Mouse (Mus musculus): Measurements from ENCODE around the gene Lbh. TPM values are rescaled to one million over a fixed set of nuclear protein-coding genes. Genes with fewer than 3 reads are reported as not detected.

The Lbh gene
- total RNA-seq, 2 experiments from 2014 or later: 54.3 to 54.9 TPM

GRCm38 (mm10) chr17:72936336-72936735 is 18.2 kb downstream of the Lbh start:
- no peak for DNase-seq
- intact Hi-C loops (cut with DNase I): no loop called here

GRCm38 (mm10) chr17:72937204-72937603 is 19.1 kb downstream of the Lbh start:
- no peak for DNase-seq
- intact Hi-C loops (cut with DNase I): no loop called here

GRCm38 (mm10) chr17:72938026-72938795 is 20.1 kb downstream of the Lbh start:
- no peak for DNase-seq
- intact Hi-C loops (cut with DNase I): no loop called here

- intact Hi-C loops (cut with DNase I): no loop called here
- DNase-seq: no peak
Observed at GRCm38 (mm10) chr17:72938871-72939568, 20.9 kb downstream of the Lbh start.

GRCm38 (mm10) chr17:72939569-72939899 is 21.4 kb downstream of the Lbh start:
- intact Hi-C loops (cut with DNase I): no loop called here
- DNase-seq: no peak

- intact Hi-C loops (cut with DNase I): no loop called here
- no peak for DNase-seq
Observed at GRCm38 (mm10) chr17:72944368-72944767, 26.3 kb downstream of the Lbh start.

GRCm38 (mm10) chr17:72947111-72947859 is 29.2 kb downstream of the Lbh start:
- DNase-seq: no peak
- intact Hi-C loops (cut with DNase I): no loop called here

- DNase-seq: no peak
- intact Hi-C loops (cut with DNase I): no loop called here
Observed at GRCm38 (mm10) chr17:72948119-72948518, 30.0 kb downstream of the Lbh start.

GRCm38 (mm10) chr17:72949247-72949701 is 31.2 kb downstream of the Lbh start:
- no peak for DNase-seq
- intact Hi-C loops (cut with DNase I): no loop called here

- intact Hi-C loops (cut with DNase I): no loop called here
- no peak for DNase-seq
Observed at GRCm38 (mm10) chr17:72951331-72951730, 33.2 kb downstream of the Lbh start.

GRCm38 (mm10) chr17:72953811-72954685 is 35.9 kb downstream of the Lbh start:
- intact Hi-C loops (cut with DNase I): no loop called here
- no peak for DNase-seq

- intact Hi-C loops (cut with DNase I): no loop called here
- no peak for DNase-seq
Observed at GRCm38 (mm10) chr17:72955534-72955933, 37.4 kb downstream of the Lbh start.

GRCm38 (mm10) chr17:72957016-72957415 is 38.9 kb downstream of the Lbh start:
- intact Hi-C loops (cut with DNase I): no loop called here
- DNase-seq: no peak

- no peak for DNase-seq
Observed at GRCm38 (mm10) chr17:72958886-72959285, 40.8 kb downstream of the Lbh start.

GRCm38 (mm10) chr17:72959497-72960039 is 41.5 kb downstream of the Lbh start:
- intact Hi-C loops (cut with DNase I): no loop called here
- DNase-seq: no peak

More at GRCm38 (mm10) chr17:72958886-72959285, 40.8 kb downstream of the Lbh start:
- intact Hi-C loops (cut with DNase I): no loop called here

GRCm38 (mm10) chr17:72960243-72960642 is 42.1 kb downstream of the Lbh start:
- intact Hi-C loops (cut with DNase I): no loop called here
- no peak for DNase-seq

GRCm38 (mm10) chr17:72960873-72961272 is 42.8 kb downstream of the Lbh start:
- DNase-seq: no peak
- intact Hi-C loops (cut with DNase I): no loop called here

- DNase-seq: no peak
- intact Hi-C loops (cut with DNase I): no loop called here
Observed at GRCm38 (mm10) chr17:72961953-72962630, 44.0 kb downstream of the Lbh start.

- intact Hi-C loops (cut with DNase I): no loop called here
Observed at GRCm38 (mm10) chr17:72965687-72966086, 47.6 kb downstream of the Lbh start.

GRCm38 (mm10) chr17:72966091-72966531 is 48.0 kb downstream of the Lbh start:
- no peak for DNase-seq
- intact Hi-C loops (cut with DNase I): no loop called here

More at GRCm38 (mm10) chr17:72965687-72966086, 47.6 kb downstream of the Lbh start:
- DNase-seq: no peak

Data from left cerebral cortex, postnatal 4 days (tissue).